Mouse (Mus musculus): ENCODE data around the gene Jam2.

DNA sequence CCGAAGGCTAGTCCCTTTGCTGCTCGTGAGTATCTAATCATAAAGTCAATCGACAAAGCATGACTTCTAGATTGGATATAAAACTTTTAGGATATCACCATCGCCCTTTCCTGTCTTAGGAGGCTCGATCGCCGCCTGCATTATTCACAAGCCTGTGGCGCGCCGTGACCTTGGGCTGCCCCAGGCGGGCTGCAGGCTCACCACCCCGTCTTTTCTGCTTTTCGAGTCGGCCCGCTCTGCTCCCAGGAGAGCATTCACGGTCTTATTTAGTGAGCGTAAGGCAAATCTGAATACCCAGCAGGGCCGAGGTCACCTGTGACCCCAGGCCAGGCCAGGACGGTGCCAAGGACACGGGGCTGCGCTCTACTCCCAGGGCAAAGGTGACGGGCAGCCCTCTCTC lies 60.4 kb downstream of the Jam2 start:
- TF ChIP-seq CTCF (IDR thresholded peaks at IDR 0.05; ENCODE audit: low read depth, low read length) (no peak), POLR2A (IDR thresholded peaks at IDR 0.05; ENCODE audit: extremely low read depth, insufficient read depth, low read length) (no peak)
